Mouse (Mus musculus) ES-E14 (cell line): ENCODE results near the gene Avil.

Experiments
- CHD2 ChIP-seq: IDR thresholded peaks from 2 replicates; pipeline ENCODE4 v1.6.1; 2014; ENCODE audit warnings: mild to moderate bottlenecking, low read depth, low read length, inconsistent platforms
- MAFK ChIP-seq: IDR thresholded peaks from 2 replicates; pipeline ENCODE4 v1.6.1; 2014; ENCODE audit warnings: mild to moderate bottlenecking, low read depth, low read length, inconsistent platforms; ENCODE audit not compliant: insufficient read depth
- ZC3H11A ChIP-seq: IDR thresholded peaks from 2 replicates; pipeline ENCODE4 v1.6.1; 2012; ENCODE audit warnings: low read depth, mild to moderate bottlenecking, inconsistent platforms, low read length, borderline replicate concordance

DNA sequence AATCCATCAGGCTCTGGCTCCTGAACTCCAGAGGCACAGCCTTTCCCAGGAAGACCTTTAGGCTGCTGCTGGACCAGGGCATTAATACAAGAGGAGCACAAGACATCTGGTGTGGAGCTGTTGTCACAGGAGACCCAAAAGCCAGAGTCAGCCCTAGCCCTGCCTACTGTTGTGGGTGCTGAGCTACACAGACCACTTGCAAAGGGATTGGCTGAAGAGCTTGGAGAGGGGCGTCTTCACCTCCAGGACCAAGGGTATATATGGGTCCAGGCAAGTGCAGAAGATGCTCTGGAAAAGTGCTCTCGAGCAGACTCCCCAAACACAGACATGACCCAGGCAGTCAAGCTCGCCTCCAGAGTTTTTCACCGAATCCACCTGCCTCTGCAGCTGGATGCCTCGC is 47.4 kb downstream of the Avil start, which contains the start of gene Cyp27b1:
- TF ChIP-seq ZC3H11A (no peak), MAFK (no peak), CHD2 (no peak)
